Mouse (Mus musculus) embryonic facial prominence, embryonic 13.5 days (tissue): ENCODE data around the gene Ifrd1. TPM values are rescaled to one million over a fixed set of nuclear protein-coding genes. Genes with fewer than 3 reads are reported as not detected.

Source experiments
- ATAC-seq: fragments of 200-750 bp; cut with Nextera tagmentation; 2 replicates; pipeline ENCODE4 v1.8.0; 2017; ENCODE audit warnings: low read depth; ENCODE audit not compliant: insufficient number of reproducible peaks, insufficient read depth, low FRiP score, low TSS enrichment
- H3K27ac ChIP-seq: fragments of 300-500 bp; sonication (generic); 2 replicates; pipeline ENCODE4 v1.5.1; 2015; ENCODE audit warnings: moderate library complexity, mild to moderate bottlenecking, inconsistent platforms
- H3K27me3 ChIP-seq: fragments of 300-500 bp; sonication (generic); 2 replicates; pipeline ENCODE4 v1.6.1; 2015; ENCODE audit warnings: mild to moderate bottlenecking, inconsistent platforms
- H3K36me3 ChIP-seq: fragments of 300-500 bp; sonication (generic); 2 replicates; pipeline ENCODE4 v1.6.1; 2015; ENCODE audit warnings: mild to moderate bottlenecking, inconsistent platforms
- H3K4me1 ChIP-seq: fragments of 300-500 bp; sonication (generic); 2 replicates; pipeline ENCODE4 v1.6.1; 2015; ENCODE audit warnings: inconsistent platforms
- H3K4me2 ChIP-seq: fragments of 300-500 bp; sonication (generic); 2 replicates; pipeline ENCODE4 v1.6.1; 2015; ENCODE audit warnings: moderate library complexity, mild to moderate bottlenecking, inconsistent platforms
- H3K4me3 ChIP-seq: fragments of 300-500 bp; sonication (generic); 2 replicates; pipeline ENCODE4 v1.5.1; 2015; ENCODE audit warnings: mild to moderate bottlenecking, inconsistent platforms
- H3K9ac ChIP-seq: fragments of 300-500 bp; sonication (generic); 2 replicates; pipeline ENCODE4 v1.6.1; 2015; ENCODE audit warnings: mild to moderate bottlenecking, inconsistent platforms
- H3K9me3 ChIP-seq: fragments of 300-500 bp; sonication (generic); 2 replicates; pipeline ENCODE4 v1.6.1; 2016; ENCODE audit warnings: inconsistent platforms
- WGBS: fragments of 180-500 bp; shearing (Covaris S2); methylation state at CpG from one replicate; pipeline ENCODE4 v1.1.7; 2015; ENCODE audit warnings: mixed read lengths; 5-methylcytosine and 5-hydroxymethylcytosine counted together
- polyA plus RNA-seq: library from polyadenylated mRNA; unstranded; fragments of >200 nt; fragmentation: Nextera tagmentation; extraction: Ambion mirVana; gene quantifications from 2 replicates; pipeline ENCODE4 v1.2.1, GENCODE M21; 2015

Ifrd1 gene
- polyA plus RNA-seq, 1 experiment from 2014 or later, result 121 TPM

GRCm38 (mm10) chr12:40214888-40215876 lies 33.1 kb downstream of the Ifrd1 start:
- ATAC-seq, result no peak
- Histone ChIP-seq H3K4me3 (no peak overlapping the region), H3K27me3 (no peaks in the 10 kb centered on the region), H3K4me1 (peaks cover 7% of the 10 kb centered on the region), H3K27ac (no peak overlapping the region), H3K9me3 (no peaks in the 10 kb centered on the region), H3K9ac (no peak overlapping the region), H3K36me3 (peaks cover 67% of the 10 kb centered on the region), H3K4me2 (no peak overlapping the region)
- WGBS, result 92% methylated on average over 15 of the region's 15 CpGs

- H3K36me3 ChIP-seq, result peaks cover 80% of the 10 kb centered on the region
- H3K9me3 ChIP-seq, result no peaks in the 10 kb centered on the region
- no peak for ATAC-seq
- H3K4me3 ChIP-seq, result no peak overlapping the region
- no peak overlapping the region for H3K9ac ChIP-seq
- H3K4me1 ChIP-seq, result 0 out of 2 replicates have a peak, but pooled peaks cover 3% of the 10 kb centered on the region
- 83% methylated on average over 3 of the region's 3 CpGs for WGBS
- no peak overlapping the region for H3K27ac ChIP-seq
- H3K27me3 ChIP-seq, result no peaks in the 10 kb centered on the region
- H3K4me2 ChIP-seq, result no peak overlapping the region
These were observed 39.3 kb downstream of the Ifrd1 start for GRCm38 (mm10) chr12:40209049-40209448.

GRCm38 (mm10) chr12:40207909-40208308 lies 40.4 kb downstream of the Ifrd1 start:
- Histone ChIP-seq H3K4me2 (no peak overlapping the region), H3K27ac (no peak overlapping the region), H3K4me1 (0 out of 2 replicates have a peak, but pooled peaks cover 3% of the 10 kb centered on the region), H3K27me3 (no peaks in the 10 kb centered on the region), H3K9ac (no peak overlapping the region), H3K36me3 (peaks cover 78% of the 10 kb centered on the region), H3K4me3 (no peak overlapping the region), H3K9me3 (no peaks in the 10 kb centered on the region)
- WGBS, result 94% methylated on average over 4 of the region's 4 CpGs
- ATAC-seq, result no peak

GRCm38 (mm10) chr12:40202161-40203035 lies 45.9 kb downstream of the Ifrd1 start:
- no peak for ATAC-seq
- H3K27ac ChIP-seq, result no peak overlapping the region
- 90% methylated on average over 7 of the region's 7 CpGs for WGBS
- H3K36me3 ChIP-seq, result peaks cover 56% of the 10 kb centered on the region
- H3K4me3 ChIP-seq, result no peak overlapping the region
- no peak overlapping the region for H3K9ac ChIP-seq
- H3K27me3 ChIP-seq, result no peaks in the 10 kb centered on the region
- H3K4me1 ChIP-seq, result no peaks in the 10 kb centered on the region
- H3K4me2 ChIP-seq, result no peak overlapping the region
- no peaks in the 10 kb centered on the region for H3K9me3 ChIP-seq

- Histone ChIP-seq H3K36me3 (peaks cover 40% of the 10 kb centered on the region), H3K27ac (no peak overlapping the region), H3K9ac (no peak overlapping the region), H3K4me1 (no peaks in the 10 kb centered on the region), H3K27me3 (no peaks in the 10 kb centered on the region), H3K9me3 (no peaks in the 10 kb centered on the region), H3K4me3 (no peak overlapping the region), H3K4me2 (no peak overlapping the region)
- 92% methylated on average over 6 of the region's 6 CpGs for WGBS
- no peak for ATAC-seq
These were observed 47.6 kb downstream of the Ifrd1 start for GRCm38 (mm10) chr12:40200484-40201235.

- H3K27ac ChIP-seq, result no peak overlapping the region
- 48% methylated on average over 7 of the region's 7 CpGs for WGBS
- ATAC-seq, result no peak
- H3K27me3 ChIP-seq, result no peaks in the 10 kb centered on the region
- no peaks in the 10 kb centered on the region for H3K4me1 ChIP-seq
- H3K36me3 ChIP-seq, result peaks cover 32% of the 10 kb centered on the region
- no peak overlapping the region for H3K4me2 ChIP-seq
- no peak overlapping the region for H3K9ac ChIP-seq
- H3K4me3 ChIP-seq, result no peak overlapping the region
- H3K9me3 ChIP-seq, result no peaks in the 10 kb centered on the region
These were observed 48.4 kb downstream of the Ifrd1 start for GRCm38 (mm10) chr12:40199795-40200402.

- H3K4me3 ChIP-seq, result no peak within 1 kb of the TSS
- no peaks in the 10 kb centered on the region for H3K4me1 ChIP-seq
- WGBS, result 78% methylated on average over 8 of the region's 8 CpGs
- no peaks in the 10 kb centered on the region for H3K27me3 ChIP-seq
- ATAC-seq, result no peak
- no peak within 1 kb of the TSS for H3K4me2 ChIP-seq
- H3K9ac ChIP-seq, result no peak within 1 kb of the TSS
- no peak within 1 kb of the TSS for H3K27ac ChIP-seq
- no peaks in the 10 kb centered on the region for H3K9me3 ChIP-seq
- H3K36me3 ChIP-seq, result peaks cover 26% of the 10 kb centered on the region
These were observed 49.0 kb downstream of the Ifrd1 start, which contains the start of gene Lsmem1 for GRCm38 (mm10) chr12:40199302-40199701. Lsmem1 (minus strand) TSS chr12:40199490.

- no peak overlapping the region for H3K4me2 ChIP-seq
- H3K4me3 ChIP-seq, result no peak overlapping the region
- no peak overlapping the region for H3K27ac ChIP-seq
- 85% methylated on average over 9 of the region's 9 CpGs for WGBS
- no peaks in the 10 kb centered on the region for H3K4me1 ChIP-seq
- no peak for ATAC-seq
- no peak overlapping the region for H3K9ac ChIP-seq
- peaks cover 17% of the 10 kb centered on the region for H3K36me3 ChIP-seq
- no peaks in the 10 kb centered on the region for H3K9me3 ChIP-seq
- H3K27me3 ChIP-seq, result no peaks in the 10 kb centered on the region
These were observed 49.9 kb downstream of the Ifrd1 start for GRCm38 (mm10) chr12:40198427-40198826.

- H3K27me3 ChIP-seq, result no peaks in the 10 kb centered on the region
- H3K4me1 ChIP-seq, result no peaks in the 10 kb centered on the region
- no peak for ATAC-seq
- H3K9ac ChIP-seq, result no peak overlapping the region
- no peak overlapping the region for H3K27ac ChIP-seq
- H3K4me3 ChIP-seq, result no peak overlapping the region
- peaks cover 15% of the 10 kb centered on the region for H3K36me3 ChIP-seq
- H3K9me3 ChIP-seq, result no peaks in the 10 kb centered on the region
- H3K4me2 ChIP-seq, result no peak overlapping the region
- 88% methylated on average over 5 of the region's 5 CpGs for WGBS
These were observed 50.3 kb downstream of the Ifrd1 start for GRCm38 (mm10) chr12:40198019-40198418.

GRCm38 (mm10) chr12:40197511-40197910 lies 50.8 kb downstream of the Ifrd1 start:
- no peak for ATAC-seq
- no peaks in the 10 kb centered on the region for H3K9me3 ChIP-seq
- no peaks in the 10 kb centered on the region for H3K4me1 ChIP-seq
- no peak overlapping the region for H3K4me2 ChIP-seq
- H3K9ac ChIP-seq, result no peak overlapping the region
- H3K36me3 ChIP-seq, result peaks cover 10% of the 10 kb centered on the region
- H3K4me3 ChIP-seq, result no peak overlapping the region
- H3K27me3 ChIP-seq, result no peaks in the 10 kb centered on the region
- H3K27ac ChIP-seq, result no peak overlapping the region

GRCm38 (mm10) chr12:40185474-40185873 lies 62.8 kb downstream of the Ifrd1 start:
- Histone ChIP-seq H3K4me2 (no peak overlapping the region), H3K9me3 (peaks cover 3% of the 10 kb centered on the region), H3K36me3 (no peaks in the 10 kb centered on the region), H3K4me3 (no peak overlapping the region), H3K4me1 (no peaks in the 10 kb centered on the region), H3K9ac (no peak overlapping the region), H3K27ac (no peak overlapping the region), H3K27me3 (no peaks in the 10 kb centered on the region)
- ATAC-seq, result no peak
- 85% methylated on average over 3 of the region's 3 CpGs for WGBS
